In the genomic region with DNA sequence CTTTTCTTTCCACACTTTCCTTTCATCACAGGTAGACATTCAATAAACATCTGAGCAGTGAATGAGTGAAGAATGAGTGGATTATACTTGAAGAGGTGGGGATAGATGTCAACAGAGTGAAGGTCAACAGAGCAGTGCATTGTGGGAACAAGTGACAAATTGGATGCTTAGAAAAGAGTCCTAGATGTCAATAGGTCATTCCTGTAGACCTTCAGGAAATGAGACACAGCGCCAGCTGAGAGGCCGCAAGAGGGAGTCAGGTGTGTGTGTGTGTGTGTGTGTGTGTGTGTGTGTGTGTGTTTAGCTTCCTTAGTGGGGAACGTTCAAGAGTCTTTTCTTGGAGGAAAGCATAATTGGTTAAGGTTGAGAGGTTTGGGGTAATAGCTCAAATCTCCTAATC, we compare ENCODE assay signal across 23 mouse cellular contexts. TPM values are rescaled to one million over a fixed set of nuclear protein-coding genes. Genes with fewer than 3 reads are reported as not detected.
DNase-seq lines count a peak whose midpoint lies in the region; ATAC-seq and TF ChIP-seq lines count a peak whose summit lies in the region.
"Had no signal": no experiment of that assay in that cellular context is flagged by ENCODE, and none has a peak within 500 bp of the region (broad histone marks: within the 10 kb centered on the region; RNA-seq: fewer than 3 reads in every experiment).

No protein-coding gene starts in this region.

- H3K9ac ChIP-seq in heart, embryonic 11.5 days (ENCODE audit: low read depth, low read length): no peak overlapping the region
- no peak overlapping the region for H3K9ac ChIP-seq in liver, embryonic 16.5 days (ENCODE audit: low read depth, low read length)
- H3K9ac ChIP-seq: forebrain, postnatal 0 days; midbrain, embryonic 12.5 days had no signal

- intact Hi-C loops in heart, postnatal 14 days (cut with DNase I): no loop called here

- peaks cover 12% of the 10 kb centered on the region; the same call in 1 of the 2 replicates for H3K4me1 ChIP-seq in heart, embryonic 11.5 days (ENCODE audit: control insufficient read depth, insufficient read depth, low read length)
- H3K4me1 ChIP-seq in spleen, adult 2 months (ENCODE audit: control insufficient read depth, insufficient read depth, insufficient read length): peaks cover 53% of the 10 kb centered on the region
- peaks cover 19% of the 10 kb centered on the region for H3K4me1 ChIP-seq in liver, embryonic 16.5 days (ENCODE audit: control insufficient read depth, low read depth, low read length)
- H3K4me1 ChIP-seq: forebrain, embryonic 10.5 days; midbrain, embryonic 12.5 days had no signal

- H3K27me3 ChIP-seq in heart, embryonic 11.5 days (ENCODE audit: control insufficient read depth, insufficient read depth, low read length): no peaks in the 10 kb centered on the region
- no peaks in the 10 kb centered on the region for H3K27me3 ChIP-seq in spleen, adult 2 months (ENCODE audit: control insufficient read depth, insufficient read depth, low read length)
- H3K27me3 ChIP-seq in liver, embryonic 16.5 days (ENCODE audit: control insufficient read depth, insufficient read depth, low read depth, low read length): no peaks in the 10 kb centered on the region
- H3K27me3 ChIP-seq: midbrain, embryonic 12.5 days had no signal

- TF ChIP-seq POLR2A in spleen, adult 2 months (IDR thresholded peaks at IDR 0.05; ENCODE audit: low read depth, low read length): no peak

- H3K27ac ChIP-seq in heart, embryonic 11.5 days (ENCODE audit: low read depth, low read length): peak overlapping the region; percentile 47; the same call in 1 of the 2 replicates
- H3K27ac ChIP-seq in spleen, adult 2 months (ENCODE audit: insufficient read depth, low read length): peak overlapping the region; percentile 95
- peak overlapping the region; percentile 68 for H3K27ac ChIP-seq in liver, embryonic 16.5 days (ENCODE audit: low read length)
- H3K27ac ChIP-seq: forebrain, embryonic 10.5 days; hindbrain, postnatal 0 days; macrophage; midbrain, embryonic 12.5 days had no signal

- no peak overlapping the region for H3K4me2 ChIP-seq in heart, embryonic 11.5 days
- H3K4me2 ChIP-seq in liver, embryonic 16.5 days (ENCODE audit: low read depth, low read length): peak overlapping the region; percentile 46; the same call in 1 of the 2 replicates
- H3K4me2 ChIP-seq: midbrain, embryonic 12.5 days had no signal

- DNase-seq in heart, postnatal 14 days: no peak
- no peak for DNase-seq in spleen, adult 2 months (ENCODE audit: low read depth in 1 of 2, low spot score in 2 of 2)
- DNase-seq in spleen, adult 12 weeks (ENCODE audit: low spot score): no peak
- DNase-seq in cerebellum, adult 11-12 months: no peak
- no peak for DNase-seq in adrenal gland, postnatal 36 days
- DNase-seq in kidney, postnatal 36 days: no peak
- DNase-seq: adrenal gland, adult 2 months; cerebellum, postnatal 14 days; forebrain, postnatal 0 days; gastrocnemius, postnatal 36 days; kidney, adult 11 months; retina, postnatal 1 day; thymus, postnatal 36 days had no signal

- ATAC-seq in heart, embryonic 11.5 days (replicated peaks; ENCODE audit: insufficient number of reproducible peaks, low FRiP score, low TSS enrichment): no peak
- ATAC-seq in liver, embryonic 16.5 days (ENCODE audit: low read depth): no peak
- ATAC-seq: forebrain, postnatal 0 days; hindbrain, postnatal 0 days had no signal

- 84% methylated on average over 3 of the region's 3 CpGs for WGBS in heart, embryonic 11.5 days (ENCODE audit: insufficient replicate concordance)
- WGBS in spleen, adult 2 months: 52% methylated on average over 3 of the region's 3 CpGs
- WGBS in liver, embryonic 16.5 days (ENCODE audit: insufficient replicate concordance): 65% methylated on average over 3 of the region's 3 CpGs

- no peak overlapping the region for H3K4me3 ChIP-seq in heart, embryonic 11.5 days (ENCODE audit: low read depth, low read length)
- H3K4me3 ChIP-seq in spleen, adult 2 months (ENCODE audit: extremely low read depth, insufficient read depth, insufficient read length): no peak overlapping the region
- H3K4me3 ChIP-seq in liver, embryonic 16.5 days (ENCODE audit: low read depth, low read length): no peak overlapping the region
- H3K4me3 ChIP-seq: forebrain, embryonic 10.5 days; midbrain, embryonic 12.5 days had no signal

- H3K9me3 ChIP-seq in heart, embryonic 11.5 days (replicated peaks; ENCODE audit: control insufficient read depth, low read length): no peaks in the 10 kb centered on the region
- H3K9me3 ChIP-seq in liver, embryonic 16.5 days (replicated peaks; ENCODE audit: control insufficient read depth, low read length): no peaks in the 10 kb centered on the region
- H3K9me3 ChIP-seq: forebrain, embryonic 10.5 days; midbrain, embryonic 12.5 days had no signal

- H3K36me3 ChIP-seq in heart, embryonic 11.5 days (ENCODE audit: control insufficient read depth, insufficient read depth, low read length): no peaks in the 10 kb centered on the region
- H3K36me3 ChIP-seq in spleen, adult 2 months (ENCODE audit: control insufficient read depth, insufficient read depth, low read length): no peaks in the 10 kb centered on the region
- H3K36me3 ChIP-seq in liver, embryonic 16.5 days (ENCODE audit: control insufficient read depth, insufficient read depth): no peaks in the 10 kb centered on the region
- H3K36me3 ChIP-seq: forebrain, embryonic 10.5 days; midbrain, embryonic 12.5 days had no signal

- no peak for TF ChIP-seq CTCF in spleen, adult 2 months (IDR thresholded peaks at IDR 0.05; ENCODE audit: extremely low read depth, insufficient read depth, insufficient read length, insufficient replicate concordance)

RNA-seq across cellular contexts. Expression of a gene that starts 10.1 kb away (rescaled TPM):
- polyA plus RNA-seq in heart, embryonic 11.5 days (2014; fragmentation: Nextera tagmentation; extraction: Ambion mirVana): 80.5 and 84.1 TPM in 2 replicates
- 100 to 1,000 TPM; 168 to 178 TPM for total RNA-seq in heart, postnatal 14 days (2021)
- polyA plus RNA-seq in spleen, adult 2 months (2012; rRNA removed): 198 and 350 TPM in 2 replicates
- 197 and 219 TPM in 2 replicates for polyA plus RNA-seq in liver, embryonic 16.5 days (2015; fragmentation: Nextera tagmentation; extraction: Ambion mirVana)
- 100 to 1,000 TPM; 109 to 110 TPM for total RNA-seq in adrenal gland, postnatal 36 days (2021)

RNA-seq across cellular contexts. Expression of a gene that starts 47.2 kb away (rescaled TPM):
- 0.20 TPM in 1 of 2 replicates, not detected in the other for polyA plus RNA-seq in heart, embryonic 11.5 days (2014; fragmentation: Nextera tagmentation; extraction: Ambion mirVana)
- under 1 TPM; 0.22 to 0.88 TPM for total RNA-seq in heart, postnatal 14 days (2021)
- polyA plus RNA-seq in spleen, adult 2 months (2012; rRNA removed): 1.2 TPM in 2 replicates
- polyA plus RNA-seq in liver, embryonic 16.5 days (2015; fragmentation: Nextera tagmentation; extraction: Ambion mirVana): 0.20 and 0.46 TPM in 2 replicates
- total RNA-seq in adrenal gland, postnatal 36 days (2021): not detected
- total RNA-seq: gastrocnemius, postnatal 36 days; hematopoietic stem cell, adult 5-6 weeks; monocyte, adult 5-6 weeks had no signal
- polyA plus RNA-seq: adrenal gland, adult 2 months; forebrain, embryonic 10.5 days; heart, embryonic 14.5 days; macrophage; midbrain, embryonic 12.5 days; neural tube, embryonic 11.5 days had no signal

RNA-seq across cellular contexts. Expression of a gene that starts 58.0 kb away (rescaled TPM):
- 0.13 TPM in 1 of 2 replicates, not detected in the other for polyA plus RNA-seq in heart, embryonic 11.5 days (2014; fragmentation: Nextera tagmentation; extraction: Ambion mirVana)
- total RNA-seq in heart, postnatal 14 days (2021): 1 to 10 TPM in 1 of 2 experiments, under 1 TPM in 1; 0.22 to 1.4 TPM
- 47.3 and 58.1 TPM in 2 replicates for polyA plus RNA-seq in spleen, adult 2 months (2012; rRNA removed)
- 0.19 and 0.47 TPM in 2 replicates for polyA plus RNA-seq in liver, embryonic 16.5 days (2015; fragmentation: Nextera tagmentation; extraction: Ambion mirVana)
- total RNA-seq in adrenal gland, postnatal 36 days (2021): 1 to 10 TPM; 3.5 to 7.4 TPM
- polyA plus RNA-seq: neural tube, embryonic 11.5 days had no signal

Comparison
In these comparisons a context has a peak if more than half of its experiments do, and no peak if none do; other contexts are left out.
1. RNA of a gene that starts 58.0 kb away (polyA plus RNA-seq): 47.3 to 58.1 TPM in spleen, adult 2 months; 0.19 to 0.47 TPM in liver, embryonic 16.5 days and 0.13 TPM in heart, embryonic 11.5 days; every median in the first group is over 10 times any median in the second.
2. Peak in every context shown above with its lines, with median percentiles within 50 percentile points of each other: H3K27ac ChIP-seq.